ENCODE assay signal across 32 mouse cellular contexts in genomic region chr8:42334708-42335107, GRCm38 (mm10).
"Had no signal": no experiment of that assay in that cellular context is flagged by ENCODE, and none has a peak within 500 bp of the region (broad histone marks: within the 10 kb centered on the region; RNA-seq: fewer than 3 reads in every experiment).

No protein-coding gene starts in this region.

- H3K27ac ChIP-seq: limb, embryonic 10.5 days; limb, embryonic 12.5 days; limb, embryonic 13.5 days; limb, embryonic 15.5 days; liver, embryonic 12.5 days; liver, embryonic 13.5 days; liver, embryonic 14.5 days; liver, embryonic 15.5 days; lung, embryonic 15.5 days; macrophage; midbrain, embryonic 10.5 days; midbrain, embryonic 12.5 days; midbrain, embryonic 13.5 days; midbrain, embryonic 15.5 days; neural tube, embryonic 12.5 days had no signal

- H3K9ac ChIP-seq: limb, embryonic 12.5 days; limb, embryonic 13.5 days; limb, embryonic 15.5 days; liver, embryonic 12.5 days; liver, embryonic 13.5 days; liver, embryonic 14.5 days; liver, embryonic 15.5 days; liver, postnatal 0 days; lung, embryonic 14.5 days; lung, embryonic 15.5 days; midbrain, embryonic 12.5 days; midbrain, embryonic 13.5 days; midbrain, embryonic 15.5 days; neural tube, embryonic 12.5 days had no signal

- ATAC-seq: liver, embryonic 12.5 days; liver, postnatal 0 days; lung, postnatal 0 days; midbrain, embryonic 13.5 days; midbrain, embryonic 15.5 days; midbrain, embryonic 16.5 days had no signal

- H3K36me3 ChIP-seq: limb, embryonic 10.5 days; limb, embryonic 12.5 days; limb, embryonic 13.5 days; limb, embryonic 15.5 days; liver, embryonic 12.5 days; liver, embryonic 13.5 days; liver, embryonic 15.5 days; lung, embryonic 15.5 days; midbrain, embryonic 10.5 days; midbrain, embryonic 12.5 days; midbrain, embryonic 13.5 days; midbrain, embryonic 15.5 days; neural tube, embryonic 12.5 days had no signal

- H3K4me1 ChIP-seq: limb, embryonic 10.5 days; limb, embryonic 12.5 days; limb, embryonic 13.5 days; limb, embryonic 15.5 days; liver, embryonic 12.5 days; liver, embryonic 13.5 days; liver, embryonic 15.5 days; lung, embryonic 15.5 days; megakaryocyte, embryonic 14.5 days; midbrain, embryonic 10.5 days; midbrain, embryonic 12.5 days; midbrain, embryonic 13.5 days; midbrain, embryonic 15.5 days; neural tube, embryonic 12.5 days had no signal

- DNase-seq: left cerebral cortex, postnatal 4 days; liver; liver, embryonic 13.5 days; liver, postnatal 0 days; lung, adult 18-20 months; lung, adult 2 months; lung, embryonic 14.5 days; lung, postnatal 10 days; lung, postnatal 14 days; lung, postnatal 36 days; lung, postnatal 4 days; midbrain, embryonic 14.5 days had no signal

- H3K4me2 ChIP-seq: limb, embryonic 12.5 days; limb, embryonic 13.5 days; limb, embryonic 15.5 days; liver, embryonic 11.5 days; liver, embryonic 12.5 days; liver, embryonic 13.5 days; liver, embryonic 15.5 days; lung, embryonic 14.5 days; lung, embryonic 15.5 days; midbrain, embryonic 11.5 days; midbrain, embryonic 12.5 days; midbrain, embryonic 13.5 days; midbrain, embryonic 15.5 days; neural tube, embryonic 12.5 days had no signal

- H3K27me3 ChIP-seq: limb, embryonic 12.5 days; limb, embryonic 13.5 days; limb, embryonic 15.5 days; liver, embryonic 12.5 days; liver, embryonic 13.5 days; liver, embryonic 15.5 days; lung, embryonic 15.5 days; megakaryocyte, embryonic 14.5 days; midbrain, embryonic 12.5 days; midbrain, embryonic 13.5 days; midbrain, embryonic 15.5 days; neural tube, embryonic 12.5 days had no signal

- H3K4me3 ChIP-seq: limb, embryonic 10.5 days; limb, embryonic 12.5 days; limb, embryonic 13.5 days; limb, embryonic 15.5 days; liver, embryonic 12.5 days; liver, embryonic 13.5 days; liver, embryonic 15.5 days; lung, embryonic 15.5 days; megakaryocyte, embryonic 14.5 days; midbrain, embryonic 10.5 days; midbrain, embryonic 12.5 days; midbrain, embryonic 13.5 days; midbrain, embryonic 15.5 days; myocyte; neural tube, embryonic 12.5 days had no signal

- H3K9me3 ChIP-seq: limb, embryonic 10.5 days; limb, embryonic 12.5 days; limb, embryonic 13.5 days; limb, embryonic 15.5 days; liver, embryonic 12.5 days; liver, embryonic 13.5 days; lung, embryonic 15.5 days; midbrain, embryonic 10.5 days; midbrain, embryonic 12.5 days; midbrain, embryonic 13.5 days; midbrain, embryonic 15.5 days; neural tube, embryonic 12.5 days had no signal
